Mouse (Mus musculus) midbrain, embryonic 11.5 days (tissue): ENCODE data around the gene Pbx3. TPM values are rescaled to one million over a fixed set of nuclear protein-coding genes. Genes with fewer than 3 reads are reported as not detected.

Experiments
- ATAC-seq: fragments of 200-750 bp; cut with Nextera tagmentation; 2 replicates; pipeline ENCODE4 v1.8.0; 2017; ENCODE audit warnings: moderate TSS enrichment, moderate library complexity; ENCODE audit not compliant: low FRiP score
- DNase-seq: peaks from one replicate; pipeline ENCODE4 v3.0.0; 2015; ENCODE audit warnings: low spot score; ENCODE audit errors: missing footprints
- H3K27ac ChIP-seq: fragments of 300-500 bp; sonication (generic); 2 replicates; pipeline ENCODE4 v1.5.1; 2014; ENCODE audit warnings: low read depth, low read length
- H3K27me3 ChIP-seq: fragments of 300-500 bp; sonication (generic); 2 replicates; pipeline ENCODE4 v1.6.1; 2014; ENCODE audit warnings: mild to moderate bottlenecking, low read length, moderate library complexity, mixed read lengths; ENCODE audit not compliant: control insufficient read depth, insufficient read depth
- H3K36me3 ChIP-seq: fragments of 300-500 bp; sonication (generic); 2 replicates; pipeline ENCODE4 v1.6.1; 2014; ENCODE audit warnings: mild to moderate bottlenecking, low read length, moderate library complexity, mixed read lengths; ENCODE audit not compliant: control insufficient read depth, insufficient read depth
- H3K4me1 ChIP-seq: fragments of 300-500 bp; sonication (generic); 2 replicates; pipeline ENCODE4 v1.6.1; 2014; ENCODE audit warnings: low read length; ENCODE audit not compliant: control insufficient read depth, insufficient read depth
- H3K4me2 ChIP-seq: fragments of 300-500 bp; sonication (generic); 2 replicates; pipeline ENCODE4 v1.6.1; 2014; ENCODE audit warnings: mild to moderate bottlenecking, moderate library complexity
- H3K4me3 ChIP-seq: fragments of 300-500 bp; sonication (generic); 2 replicates; pipeline ENCODE4 v1.5.1; 2014; ENCODE audit warnings: low read depth, low read length
- H3K9ac ChIP-seq: fragments of 300-500 bp; sonication (generic); 2 replicates; pipeline ENCODE4 v1.6.1; 2014; ENCODE audit warnings: low read length
- H3K9me3 ChIP-seq: fragments of 300-500 bp; sonication (generic); 2 replicates; pipeline ENCODE4 v1.6.1; 2016; ENCODE audit warnings: low read length; ENCODE audit not compliant: control insufficient read depth
- WGBS: fragments of 180-500 bp; shearing (Covaris S2); extraction: QIAGEN DNeasy Blood & Tissue Kit; methylation state at CpG from one replicate; pipeline ENCODE4 v1.1.7; 2014; 5-methylcytosine and 5-hydroxymethylcytosine counted together
- polyA plus RNA-seq: library from polyadenylated mRNA; unstranded; fragments of >200 nt; fragmentation: Nextera tagmentation; extraction: Ambion mirVana; gene quantifications from 2 replicates; pipeline ENCODE4 v1.2.1, GENCODE M21; 2014

The Pbx3 gene
- polyA plus RNA-seq, 1 experiment from 2014 or later = 63.8 TPM

DNA sequence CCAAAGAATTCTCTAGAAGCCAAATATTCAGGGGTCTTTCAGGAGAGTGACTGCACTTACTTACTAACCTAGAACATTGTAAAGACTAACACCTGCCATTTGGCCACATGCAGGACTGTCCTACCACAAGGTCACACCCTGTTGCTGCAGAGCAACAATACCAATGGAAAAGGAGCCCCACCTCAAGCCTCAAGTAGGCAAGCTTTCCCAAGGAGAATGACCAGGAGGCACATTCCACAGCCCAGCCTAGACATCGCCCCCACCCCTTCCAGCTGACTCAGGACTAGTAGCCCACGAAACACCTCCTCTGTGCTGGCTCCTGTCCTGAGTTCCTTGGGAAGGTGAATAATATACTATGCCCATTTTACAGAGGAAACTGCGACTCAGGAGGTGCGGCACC lies 222.4 kb downstream of the Pbx3 start:
- Histone ChIP-seq H3K27ac (no peak overlapping the region), H3K9ac (no peak overlapping the region), H3K4me1 (no peaks in the 10 kb centered on the region; the same call in 1 of the 2 replicates), H3K4me3 (no peak overlapping the region), H3K9me3 (no peaks in the 10 kb centered on the region), H3K36me3 (no peaks in the 10 kb centered on the region), H3K27me3 (no peaks in the 10 kb centered on the region), H3K4me2 (no peak overlapping the region)
- WGBS = 87% methylated on average over 4 of the region's 4 CpGs
- ATAC-seq = no peak
- DNase-seq = no peak

- Histone ChIP-seq H3K4me1 (no peaks in the 10 kb centered on the region), H3K9me3 (no peaks in the 10 kb centered on the region), H3K4me3 (no peak overlapping the region), H3K4me2 (no peak overlapping the region), H3K27ac (no peak overlapping the region), H3K9ac (no peak overlapping the region), H3K36me3 (no peaks in the 10 kb centered on the region), H3K27me3 (no peaks in the 10 kb centered on the region)
- no peak for ATAC-seq
- no peak for DNase-seq
- WGBS = 82% methylated on average over 7 of the region's 7 CpGs
Measured at GRCm38 (mm10) chr2:34148214-34148613, 224.7 kb downstream of the Pbx3 start.

- no peak for DNase-seq
Measured at GRCm38 (mm10) chr2:34147476-34147875, 225.5 kb downstream of the Pbx3 start.

GRCm38 (mm10) chr2:34147036-34147435 lies 225.9 kb downstream of the Pbx3 start:
- Histone ChIP-seq H3K4me2 (no peak overlapping the region), H3K27ac (no peak overlapping the region)
- 83% methylated on average over 4 of the region's 4 CpGs for WGBS

More at GRCm38 (mm10) chr2:34147476-34147875, 225.5 kb downstream of the Pbx3 start:
- no peak overlapping the region for H3K4me3 ChIP-seq
- H3K36me3 ChIP-seq = no peaks in the 10 kb centered on the region
- 88% methylated on average over 14 of the region's 14 CpGs for WGBS
- H3K27ac ChIP-seq = no peak overlapping the region
- no peak overlapping the region for H3K9ac ChIP-seq
- no peaks in the 10 kb centered on the region for H3K4me1 ChIP-seq
- H3K9me3 ChIP-seq = no peaks in the 10 kb centered on the region
- ATAC-seq = no peak
- H3K27me3 ChIP-seq = no peaks in the 10 kb centered on the region
- no peak overlapping the region for H3K4me2 ChIP-seq

DNA sequence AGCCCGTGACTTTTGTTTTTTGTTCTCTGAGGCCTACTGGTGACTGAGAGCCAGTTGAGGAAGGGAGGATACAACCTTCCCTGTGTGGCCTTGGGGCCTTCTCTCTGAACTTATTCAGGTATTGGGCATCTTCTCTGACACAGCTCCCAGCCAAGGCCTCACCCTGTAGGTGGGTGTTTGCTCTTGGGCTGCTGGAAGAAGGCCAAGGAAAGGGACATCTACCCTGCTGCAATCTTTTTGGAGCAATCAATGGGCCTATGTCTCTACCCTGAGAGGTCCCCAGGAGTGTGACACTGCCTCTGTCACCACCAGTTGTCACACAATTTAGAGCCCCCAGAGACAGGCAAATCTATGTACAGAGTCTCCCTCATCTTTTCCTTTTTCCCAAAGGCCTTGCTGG lies 226.5 kb downstream of the Pbx3 start:
- Histone ChIP-seq H3K9ac (no peak overlapping the region), H3K9me3 (no peaks in the 10 kb centered on the region), H3K27ac (no peak overlapping the region), H3K4me1 (no peaks in the 10 kb centered on the region), H3K27me3 (no peaks in the 10 kb centered on the region), H3K4me3 (no peak overlapping the region), H3K36me3 (no peaks in the 10 kb centered on the region), H3K4me2 (no peak overlapping the region)
- DNase-seq (no peak), ATAC-seq (no peak)
- WGBS = 82% methylated on average over 1 of the region's 1 CpGs

More at GRCm38 (mm10) chr2:34147036-34147435, 225.9 kb downstream of the Pbx3 start:
- H3K4me3 ChIP-seq = no peak overlapping the region
- H3K9me3 ChIP-seq = no peaks in the 10 kb centered on the region
- no peak for ATAC-seq
- H3K36me3 ChIP-seq = no peaks in the 10 kb centered on the region
- no peaks in the 10 kb centered on the region for H3K27me3 ChIP-seq
- no peak for DNase-seq
- no peaks in the 10 kb centered on the region for H3K4me1 ChIP-seq
- no peak overlapping the region for H3K9ac ChIP-seq

DNA sequence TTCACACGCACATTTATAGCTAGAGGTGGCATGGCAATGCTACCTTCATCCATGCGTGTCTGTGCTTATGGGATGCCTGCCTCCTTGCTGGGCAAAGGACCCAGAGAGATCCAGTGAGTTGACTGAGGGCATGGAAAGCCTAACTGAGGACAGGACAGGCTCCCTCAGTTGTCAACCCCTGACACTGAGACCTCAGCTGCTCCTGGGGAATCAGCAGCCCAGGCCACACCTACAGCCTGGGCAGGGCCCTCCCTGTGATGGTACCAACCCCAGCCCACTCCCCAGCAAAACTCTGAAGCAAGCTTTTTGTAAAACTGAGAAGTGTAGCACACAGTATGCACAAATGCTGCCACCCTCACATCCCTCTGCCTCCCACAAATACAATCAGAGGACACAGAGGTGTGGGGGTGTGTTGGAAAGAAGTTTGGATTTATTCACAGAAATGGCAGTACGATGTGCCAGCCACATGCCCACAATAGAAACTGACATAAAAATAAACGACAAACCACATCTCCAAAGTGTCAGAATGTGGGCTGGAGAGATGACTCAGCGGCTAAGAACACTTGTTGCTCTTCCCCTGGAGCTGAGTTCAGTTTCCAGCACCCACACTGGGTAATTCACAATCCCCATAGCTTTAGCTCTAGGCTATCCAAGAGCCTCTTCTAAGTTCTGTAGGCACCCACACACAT lies 233.3 kb downstream of the Pbx3 start:
- 86% methylated on average over 5 of the region's 5 CpGs for WGBS

DNA sequence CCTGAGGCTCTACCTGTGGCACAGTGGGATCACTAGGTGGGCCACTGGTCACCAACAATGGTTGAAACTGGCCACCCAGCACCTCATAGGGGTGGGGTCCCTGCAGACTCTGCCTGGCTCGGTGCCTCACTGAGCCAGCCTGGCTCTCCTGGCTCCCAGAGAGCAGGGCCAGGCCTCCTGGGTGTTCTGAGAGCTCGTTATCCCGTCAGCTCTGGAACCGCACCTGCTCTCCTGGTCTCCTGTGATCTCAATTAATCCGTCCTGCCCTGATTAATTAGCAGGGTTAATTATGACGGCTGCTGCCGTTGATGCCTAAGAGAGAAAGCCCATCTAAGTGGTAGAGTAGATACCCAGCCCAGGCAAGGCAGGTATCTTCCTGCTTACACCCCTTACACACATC lies 237.6 kb downstream of the Pbx3 start:
- DNase-seq (no peak), ATAC-seq (no peak)
- H3K27me3 ChIP-seq = no peaks in the 10 kb centered on the region
- no peak overlapping the region for H3K4me3 ChIP-seq
- H3K4me1 ChIP-seq = no peaks in the 10 kb centered on the region
- 72% methylated on average over 7 of the region's 7 CpGs for WGBS
- no peak overlapping the region for H3K4me2 ChIP-seq
- H3K36me3 ChIP-seq = no peaks in the 10 kb centered on the region
- H3K9me3 ChIP-seq = no peaks in the 10 kb centered on the region
- H3K27ac ChIP-seq = no peak overlapping the region
- H3K9ac ChIP-seq = no peak overlapping the region

More for the DNA sequence above, 233.3 kb downstream of the Pbx3 start:
- DNase-seq (no peak), ATAC-seq (no peak)
- Histone ChIP-seq H3K4me3 (no peak overlapping the region), H3K27me3 (no peaks in the 10 kb centered on the region), H3K36me3 (no peaks in the 10 kb centered on the region), H3K4me2 (no peak overlapping the region), H3K9me3 (no peaks in the 10 kb centered on the region), H3K27ac (no peak overlapping the region), H3K9ac (no peak overlapping the region), H3K4me1 (no peaks in the 10 kb centered on the region)

- H3K9me3 ChIP-seq = no peaks in the 10 kb centered on the region
- DNase-seq (no peak), ATAC-seq (no peak)
- H3K4me2 ChIP-seq = no peak overlapping the region
- no peaks in the 10 kb centered on the region for H3K4me1 ChIP-seq
- H3K9ac ChIP-seq = no peak overlapping the region
- WGBS = 90% methylated on average over 1 of the region's 1 CpGs
- no peaks in the 10 kb centered on the region for H3K27me3 ChIP-seq
- no peak overlapping the region for H3K4me3 ChIP-seq
- H3K27ac ChIP-seq = no peak overlapping the region
- H3K36me3 ChIP-seq = no peaks in the 10 kb centered on the region
Measured at GRCm38 (mm10) chr2:34132751-34133150, 240.2 kb downstream of the Pbx3 start.

GRCm38 (mm10) chr2:34129674-34130267 lies 243.2 kb downstream of the Pbx3 start:
- ATAC-seq (no peak), DNase-seq (no peak)
- H3K4me1 ChIP-seq = no peaks in the 10 kb centered on the region
- no peaks in the 10 kb centered on the region for H3K27me3 ChIP-seq
- H3K4me3 ChIP-seq = no peak overlapping the region
- H3K4me2 ChIP-seq = no peak overlapping the region
- H3K9ac ChIP-seq = no peak overlapping the region
- no peaks in the 10 kb centered on the region for H3K36me3 ChIP-seq
- H3K9me3 ChIP-seq = no peaks in the 10 kb centered on the region
- 74% methylated on average over 13 of the region's 13 CpGs for WGBS
- H3K27ac ChIP-seq = no peak overlapping the region
